Mouse (Mus musculus) embryo, embryonic 10 days (tissue): Measurements from ENCODE around the gene Mlxipl.
A peak's percentile ranks its signal among the peaks of the same experiment; 100 is the strongest.

Source experiments
- DNase-seq: peaks from one replicate; pipeline ENCODE4 v3.0.0-alpha.2; 2015; ENCODE audit warnings: low spot score

The Mlxipl gene

GRCm38 (mm10) chr5:135079578-135079977, 10.1 kb upstream of the Mlxipl start:
- no peak for DNase-seq

- no peak for DNase-seq
Measured at GRCm38 (mm10) chr5:135080539-135080938, 9.2 kb upstream of the Mlxipl start.

GRCm38 (mm10) chr5:135086871-135087270, 2.8 kb upstream of the Mlxipl start:
- no peak for DNase-seq

GRCm38 (mm10) chr5:135100981-135101380, 11.3 kb downstream of the Mlxipl start:
- no peak for DNase-seq

- peak; percentile 38 for DNase-seq
Measured at GRCm38 (mm10) chr5:135103999-135104660, 14.4 kb downstream of the Mlxipl start.

- DNase-seq = peak; percentile 98
Measured at GRCm38 (mm10) chr5:135106758-135107256, 17.1 kb downstream of the Mlxipl start.

GRCm38 (mm10) chr5:135107521-135108501, 18.1 kb downstream of the Mlxipl start:
- peak; percentile 75 for DNase-seq

GRCm38 (mm10) chr5:135109017-135109416, 19.3 kb downstream of the Mlxipl start:
- no peak for DNase-seq

GRCm38 (mm10) chr5:135109426-135109825, 19.7 kb downstream of the Mlxipl start:
- no peak for DNase-seq

- DNase-seq = no peak
Measured at GRCm38 (mm10) chr5:135109976-135110375, 20.3 kb downstream of the Mlxipl start.

- no peak for DNase-seq
Measured at GRCm38 (mm10) chr5:135113782-135114181, 24.1 kb downstream of the Mlxipl start.

GRCm38 (mm10) chr5:135115241-135115640, 25.6 kb downstream of the Mlxipl start:
- no peak for DNase-seq

GRCm38 (mm10) chr5:135118589-135119081, 28.9 kb downstream of the Mlxipl start:
- peak; percentile 72 for DNase-seq

GRCm38 (mm10) chr5:135120753-135121152, 31.1 kb downstream of the Mlxipl start:
- no peak for DNase-seq

- no peak for DNase-seq
Measured at GRCm38 (mm10) chr5:135126121-135126520, 36.4 kb downstream of the Mlxipl start.

GRCm38 (mm10) chr5:135127669-135128068, 38.0 kb downstream of the Mlxipl start:
- no peak for DNase-seq

GRCm38 (mm10) chr5:135129747-135130146, 40.1 kb downstream of the Mlxipl start:
- DNase-seq = no peak

GRCm38 (mm10) chr5:135133736-135134405, 44.2 kb downstream of the Mlxipl start:
- DNase-seq = peak; percentile 56

- peak; percentile 66 for DNase-seq
Measured at GRCm38 (mm10) chr5:135134534-135134933, 44.8 kb downstream of the Mlxipl start.

GRCm38 (mm10) chr5:135139881-135140280, 50.2 kb downstream of the Mlxipl start:
- DNase-seq = no peak

- no peak for DNase-seq
Measured at GRCm38 (mm10) chr5:135144469-135144868, 54.8 kb downstream of the Mlxipl start.

GRCm38 (mm10) chr5:135145532-135145931, 55.8 kb downstream of the Mlxipl start:
- DNase-seq = no peak
